Mouse (Mus musculus) fibroblast of lung, adult 2 months (primary cell): ENCODE results near the gene Mlec.
"Not testable (repeated sequence)": the region's sequence is repeated elsewhere in the genome, so short reads cannot be mapped to it uniquely, and the experiment has no call there.

Experiments used
- DNase-seq: peaks from one replicate; pipeline ENCODE4 v3.0.0-alpha.2; 2011; ENCODE audit warnings: low read depth

Gene Mlec

GRCm38 (mm10) chr5:115179596-115179995 lies 21.6 kb upstream of the Mlec start:
- DNase-seq = no peak

- DNase-seq = no peak
These were observed 19.9 kb upstream of the Mlec start for GRCm38 (mm10) chr5:115177866-115178265.

DNA sequence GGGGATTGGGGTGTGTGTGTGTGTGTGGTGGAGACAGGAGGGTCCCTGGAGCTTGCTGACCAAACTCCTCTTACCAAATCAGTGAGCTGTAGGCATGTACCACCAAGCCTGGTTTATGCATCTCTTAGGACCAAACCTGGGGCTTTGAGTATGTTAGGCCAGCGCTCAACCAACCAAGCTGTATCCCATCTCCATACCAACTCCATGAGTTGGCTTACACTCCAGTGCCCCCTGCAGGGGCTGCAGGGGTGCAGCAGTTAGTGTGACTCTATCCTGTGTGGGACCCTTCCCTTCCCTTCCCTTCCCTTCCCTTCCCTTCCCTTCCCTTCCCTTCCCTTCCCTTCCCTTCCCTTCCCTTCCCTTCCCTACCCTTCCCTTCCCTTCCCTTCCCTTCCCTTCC lies 16.6 kb upstream of the Mlec start:
- DNase-seq = no peak

DNA sequence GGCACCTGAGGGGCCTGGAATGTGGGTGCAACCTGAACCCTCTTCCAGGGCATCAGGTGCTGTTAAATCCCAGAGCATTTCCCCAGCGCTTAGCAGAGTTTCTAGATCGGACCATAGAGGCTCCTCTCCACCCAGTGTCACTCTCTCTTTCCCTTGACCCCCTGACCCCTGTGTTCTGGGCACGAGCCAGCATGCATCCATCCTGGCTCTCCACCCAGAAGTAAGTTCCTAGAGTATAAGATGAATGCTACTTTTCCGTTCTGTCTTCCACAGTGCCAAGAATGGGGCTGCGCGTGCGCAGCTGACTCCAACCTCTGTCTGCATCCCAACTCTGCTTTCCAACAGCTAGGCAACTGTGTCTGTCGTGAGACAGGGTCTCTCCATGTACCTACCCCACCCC lies 12.2 kb upstream of the Mlec start:
- no peak for DNase-seq

DNA sequence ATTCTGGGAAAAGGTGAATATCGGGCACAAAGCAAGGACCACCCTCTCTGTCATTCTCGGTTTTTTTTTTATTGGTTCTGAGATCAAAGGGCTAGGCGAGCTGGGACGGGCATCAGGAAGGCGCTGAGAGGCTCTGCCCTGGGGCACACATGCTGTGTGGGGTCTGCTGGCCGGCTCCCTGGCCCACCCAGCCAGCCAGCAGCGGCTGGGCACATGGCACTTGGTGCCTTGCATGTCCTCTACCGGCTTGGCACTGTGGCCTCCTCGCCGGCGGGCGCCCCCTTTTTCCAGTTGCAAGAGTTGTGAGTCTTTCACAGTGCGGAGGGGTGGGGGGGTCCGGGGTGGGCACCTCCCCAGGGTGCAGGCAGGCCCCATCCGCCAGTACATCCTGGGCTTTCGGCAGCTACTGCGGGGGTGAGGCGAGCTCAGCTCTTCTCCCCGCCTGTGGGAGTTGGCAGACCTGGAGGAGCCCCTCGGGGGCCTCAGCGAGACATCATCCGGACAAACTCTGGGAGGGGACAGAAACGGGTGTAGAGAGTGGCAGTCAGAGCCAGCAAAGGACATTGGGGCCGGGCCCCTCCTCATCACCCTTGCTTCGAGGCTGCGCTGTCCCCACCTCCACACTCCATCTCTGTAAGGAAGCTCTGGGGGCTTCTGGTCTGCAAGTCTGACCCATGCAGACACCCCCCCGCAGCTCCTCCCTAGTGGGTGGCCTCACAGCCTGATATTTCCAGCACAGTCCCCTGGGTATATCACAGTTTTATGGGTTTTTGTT lies 10.8 kb upstream of the Mlec start:
- DNase-seq = no peak

DNA sequence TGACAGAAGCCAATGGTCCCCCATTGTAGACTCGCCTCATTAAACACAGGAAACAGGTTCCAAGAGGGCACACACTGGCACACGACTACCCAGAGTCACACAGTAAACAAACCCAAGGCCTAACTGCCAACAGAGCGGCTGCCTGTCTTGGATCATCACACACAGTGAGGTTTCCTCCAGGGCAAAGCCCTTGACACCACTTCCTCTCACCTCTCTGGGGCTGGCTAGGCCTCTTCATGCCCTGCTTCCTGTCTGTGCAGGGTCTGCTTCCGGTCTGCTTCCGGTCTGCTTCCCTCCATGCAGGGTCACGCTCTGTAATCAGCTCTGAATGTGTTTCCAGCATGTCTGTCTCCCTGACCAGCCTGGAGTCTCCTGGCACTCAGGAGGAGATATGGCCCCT lies 9.4 kb upstream of the Mlec start:
- no peak for DNase-seq

- no peak for DNase-seq
These were observed 8.8 kb upstream of the Mlec start for GRCm38 (mm10) chr5:115166815-115167194.

DNA sequence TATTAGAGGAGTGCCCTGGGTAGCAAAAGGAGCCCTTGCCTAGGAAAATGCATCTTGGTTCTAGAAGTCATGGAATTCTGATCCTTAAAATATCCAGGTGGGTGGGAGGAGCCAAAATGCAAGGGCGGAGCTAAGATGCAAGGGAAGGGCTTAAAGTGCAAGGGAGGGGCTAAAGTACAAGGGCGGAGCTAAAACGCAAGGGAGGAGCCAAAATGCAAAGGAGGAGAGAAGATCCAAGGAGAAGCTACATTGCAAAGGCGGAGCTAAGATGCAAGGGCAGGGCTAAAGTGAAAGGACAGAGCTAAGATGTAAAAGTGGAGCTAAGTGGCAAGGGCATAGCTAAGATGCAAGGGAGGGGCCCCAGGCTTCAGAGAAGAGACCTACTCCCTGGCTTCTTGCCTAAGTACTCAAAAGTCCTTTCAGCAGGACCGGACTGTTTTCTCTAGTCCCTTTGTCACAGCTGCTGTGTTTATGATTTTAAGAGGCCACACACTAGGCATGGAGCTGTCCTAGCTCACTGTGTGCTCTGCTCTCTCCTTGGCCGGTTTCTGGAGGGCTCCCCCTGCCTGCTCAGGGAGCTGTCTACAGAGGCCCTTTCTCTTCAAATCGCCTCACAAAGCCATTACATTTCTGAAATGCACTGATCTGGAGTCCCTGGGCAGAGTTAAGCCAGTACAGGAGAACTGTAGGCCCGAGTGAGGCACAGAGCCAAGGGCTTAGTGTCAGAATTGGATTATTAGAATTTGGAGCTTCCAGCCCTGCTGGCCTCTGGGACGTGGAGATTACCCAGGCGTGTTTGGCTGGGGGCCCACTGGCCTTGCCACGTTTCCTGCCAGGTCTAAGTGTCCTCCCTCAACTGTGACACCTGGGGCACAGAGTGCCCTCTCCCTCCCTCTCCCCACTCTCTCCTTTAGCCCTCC lies 8.2 kb upstream of the Mlec start:
- DNase-seq = no peak

- no peak for DNase-seq
These were observed 7.4 kb upstream of the Mlec start for GRCm38 (mm10) chr5:115165351-115165750.

DNA sequence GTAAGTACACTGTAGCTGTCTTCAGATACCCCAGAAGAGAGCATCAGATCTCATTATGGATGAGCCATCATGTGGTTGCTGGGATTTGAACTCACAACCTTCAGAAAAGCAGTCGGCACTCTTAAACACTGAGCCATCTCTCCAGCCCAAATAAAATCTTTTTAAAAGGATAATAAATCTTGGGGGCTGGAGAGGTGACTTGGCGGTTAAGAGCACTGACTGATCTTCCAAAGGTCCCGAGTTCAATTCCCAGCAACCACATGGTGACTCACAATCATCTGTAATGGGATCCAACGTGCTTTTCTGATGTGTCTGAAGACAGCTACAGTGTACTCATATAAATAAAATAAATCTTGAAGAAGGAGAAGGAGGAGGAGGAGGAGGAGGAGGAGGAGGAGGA lies 6.5 kb upstream of the Mlec start:
- not testable (repeated sequence) for DNase-seq

DNA sequence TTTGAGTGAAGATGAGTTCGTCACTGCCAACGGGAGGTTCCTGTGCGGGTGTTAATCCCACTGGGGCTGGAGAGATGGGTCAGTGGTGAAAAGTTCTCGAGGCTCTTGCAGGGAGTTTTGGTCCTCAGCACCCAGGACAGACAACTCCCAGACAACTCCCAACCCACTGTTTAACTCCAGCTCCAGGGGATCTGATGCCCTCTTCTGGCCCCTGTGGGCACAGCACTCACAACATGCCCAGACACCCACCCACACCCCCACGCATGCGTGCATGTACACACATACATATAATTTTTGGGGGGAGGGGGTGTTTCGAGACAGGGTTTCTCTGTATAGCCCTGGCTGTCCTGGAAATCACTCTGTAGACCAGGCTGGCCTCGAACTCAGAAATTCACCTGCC lies 5.6 kb upstream of the Mlec start:
- DNase-seq = no peak

DNA sequence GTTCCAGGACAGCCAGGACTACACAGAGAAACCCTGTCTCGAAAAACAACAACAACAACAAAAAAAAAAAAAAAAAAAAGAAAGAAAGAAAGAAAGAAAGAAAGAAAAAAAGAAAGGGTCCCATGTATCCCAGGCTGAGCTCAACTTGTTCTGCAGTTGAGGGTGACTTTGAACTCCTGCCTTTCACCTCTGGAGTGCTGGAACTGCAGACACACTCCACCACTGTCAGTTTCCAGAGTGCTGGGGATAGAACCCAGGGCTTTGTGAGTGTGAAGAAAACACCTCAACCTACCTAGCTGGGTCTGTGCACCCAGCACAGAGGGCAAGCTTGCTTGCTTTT lies 3.9 kb upstream of the Mlec start:
- DNase-seq = not testable (repeated sequence)

- DNase-seq = no peak
These were observed 3.3 kb upstream of the Mlec start for GRCm38 (mm10) chr5:115161064-115161939.

DNA sequence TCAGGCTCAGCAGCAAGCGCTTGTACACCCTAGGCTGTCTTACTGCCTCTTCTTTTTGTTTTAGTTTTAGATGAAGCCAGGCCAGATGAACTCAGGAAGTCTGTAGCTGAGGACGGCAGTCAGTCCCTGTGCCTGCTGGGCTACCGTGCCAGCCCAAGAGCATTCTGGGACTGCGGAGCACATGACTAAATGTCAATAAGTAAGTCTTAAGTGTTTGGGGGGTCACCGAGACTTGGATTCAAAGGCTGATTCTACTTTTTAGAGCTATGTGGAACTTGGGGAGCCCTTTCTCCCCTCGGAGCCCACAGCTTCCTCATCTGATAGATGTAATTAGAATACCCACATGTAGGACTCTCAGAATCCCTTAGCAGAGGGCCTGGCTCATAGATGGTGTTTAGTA lies 2.7 kb upstream of the Mlec start:
- no peak for DNase-seq

GRCm38 (mm10) chr5:115159165-115159564 lies 1.2 kb upstream of the Mlec start:
- no peak for DNase-seq

- no peak for DNase-seq
These were observed 918 bp downstream of the Mlec start for GRCm38 (mm10) chr5:115156933-115157589.

GRCm38 (mm10) chr5:115156401-115156800 lies 1.6 kb downstream of the Mlec start:
- no peak for DNase-seq

DNA sequence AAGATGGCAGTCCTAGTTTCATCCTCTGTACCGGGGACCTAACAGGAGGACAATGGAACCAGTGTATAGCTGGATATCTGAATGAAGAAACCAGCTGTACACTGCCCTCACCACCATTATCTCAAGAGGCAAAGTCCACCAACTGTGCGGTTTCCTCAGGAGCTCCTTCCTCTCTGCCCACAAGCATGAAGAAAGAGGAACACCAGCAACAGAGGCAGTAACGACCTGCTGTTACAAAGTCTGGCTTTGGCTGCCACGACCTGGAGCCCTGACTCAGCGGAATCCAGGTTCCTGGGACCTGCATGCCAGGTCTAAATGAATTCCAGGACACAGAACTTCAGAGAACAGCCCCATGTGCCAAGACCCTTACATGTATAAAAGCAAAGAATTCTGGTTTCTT lies 2.1 kb downstream of the Mlec start:
- no peak for DNase-seq

- no peak for DNase-seq
These were observed 2.8 kb downstream of the Mlec start for GRCm38 (mm10) chr5:115155156-115155631.

GRCm38 (mm10) chr5:115152132-115152956 lies 5.6 kb downstream of the Mlec start:
- DNase-seq = no peak

DNA sequence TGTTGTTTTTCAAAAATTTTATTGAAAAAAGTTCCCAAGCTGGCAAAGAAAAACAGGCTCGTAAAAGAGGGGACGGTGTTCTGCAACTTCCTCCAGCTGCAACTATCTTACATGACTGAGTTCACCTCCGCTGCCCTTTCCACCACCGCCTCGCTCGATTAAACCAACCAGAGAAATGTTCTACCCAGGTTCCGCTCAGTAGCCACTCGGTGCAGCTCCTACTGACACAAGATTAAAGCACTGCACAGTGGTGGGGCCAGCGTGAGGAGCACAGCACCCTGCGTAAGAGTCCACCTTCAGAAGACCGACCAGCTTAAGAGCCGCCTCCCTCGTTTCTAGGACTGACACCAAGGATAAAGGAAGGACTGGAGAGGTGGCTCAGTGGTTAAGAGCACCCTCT lies 6.5 kb downstream of the Mlec start:
- DNase-seq = no peak
